Mouse (Mus musculus) midbrain, embryonic 16.5 days (tissue): ENCODE results near the gene Gm37419. TPM values are rescaled to one million over a fixed set of nuclear protein-coding genes. Genes with fewer than 3 reads are reported as not detected.

Source experiments
- ATAC-seq: fragments of 200-750 bp; cut with Nextera tagmentation; 2 replicates; pipeline ENCODE4 v1.8.0; 2017; ENCODE audit warnings: moderate TSS enrichment
- H3K27ac ChIP-seq: fragments of 300-500 bp; sonication (generic); 2 replicates; pipeline ENCODE4 v1.5.1; 2014; ENCODE audit warnings: mild to moderate bottlenecking, low read length, mixed read lengths
- H3K27me3 ChIP-seq: fragments of 300-500 bp; sonication (generic); 2 replicates; pipeline ENCODE4 v1.6.1; 2014; ENCODE audit warnings: low read depth, low read length, mixed read lengths; ENCODE audit not compliant: control insufficient read depth, insufficient read depth
- H3K36me3 ChIP-seq: fragments of 300-500 bp; sonication (generic); 2 replicates; pipeline ENCODE4 v1.6.1; 2014; ENCODE audit warnings: mild to moderate bottlenecking, low read length, moderate library complexity, mixed read lengths; ENCODE audit not compliant: control insufficient read depth, insufficient read depth
- H3K4me1 ChIP-seq: fragments of 300-500 bp; sonication (generic); 2 replicates; pipeline ENCODE4 v1.6.1; 2014; ENCODE audit warnings: mild to moderate bottlenecking, low read length, mixed read lengths; ENCODE audit not compliant: control insufficient read depth, insufficient read depth
- H3K4me2 ChIP-seq: fragments of 300-500 bp; sonication (generic); 2 replicates; pipeline ENCODE4 v1.6.1; 2014; ENCODE audit warnings: mild to moderate bottlenecking, low read length, mixed read lengths
- H3K4me3 ChIP-seq: fragments of 300-500 bp; sonication (generic); 2 replicates; pipeline ENCODE4 v1.5.1; 2014; ENCODE audit warnings: low read depth, mild to moderate bottlenecking, low read length, moderate library complexity, mixed read lengths
- H3K9ac ChIP-seq: fragments of 300-500 bp; sonication (generic); 2 replicates; pipeline ENCODE4 v1.6.1; 2014; ENCODE audit warnings: low read depth, low read length, mixed read lengths
- H3K9me3 ChIP-seq: fragments of 300-500 bp; sonication (generic); replicated peaks from 2 replicates; pipeline ENCODE4 v1.6.1; 2014; ENCODE audit warnings: mild to moderate bottlenecking, low read length, mixed read lengths; ENCODE audit not compliant: control insufficient read depth, poor library complexity, severe bottlenecking
- WGBS: fragments of 180-500 bp; shearing (Covaris S2); extraction: QIAGEN DNeasy Blood & Tissue Kit; methylation state at CpG from one replicate; pipeline ENCODE4 v1.1.7; 2014; 5-methylcytosine and 5-hydroxymethylcytosine counted together
- polyA plus RNA-seq: library from polyadenylated mRNA; unstranded; fragments of >200 nt; fragmentation: Nextera tagmentation; extraction: Ambion mirVana; gene quantifications from 2 replicates; pipeline ENCODE4 v1.2.1, GENCODE M21; 2015

The Gm37419 gene
- polyA plus RNA-seq, result not detected in 2 replicates

DNA sequence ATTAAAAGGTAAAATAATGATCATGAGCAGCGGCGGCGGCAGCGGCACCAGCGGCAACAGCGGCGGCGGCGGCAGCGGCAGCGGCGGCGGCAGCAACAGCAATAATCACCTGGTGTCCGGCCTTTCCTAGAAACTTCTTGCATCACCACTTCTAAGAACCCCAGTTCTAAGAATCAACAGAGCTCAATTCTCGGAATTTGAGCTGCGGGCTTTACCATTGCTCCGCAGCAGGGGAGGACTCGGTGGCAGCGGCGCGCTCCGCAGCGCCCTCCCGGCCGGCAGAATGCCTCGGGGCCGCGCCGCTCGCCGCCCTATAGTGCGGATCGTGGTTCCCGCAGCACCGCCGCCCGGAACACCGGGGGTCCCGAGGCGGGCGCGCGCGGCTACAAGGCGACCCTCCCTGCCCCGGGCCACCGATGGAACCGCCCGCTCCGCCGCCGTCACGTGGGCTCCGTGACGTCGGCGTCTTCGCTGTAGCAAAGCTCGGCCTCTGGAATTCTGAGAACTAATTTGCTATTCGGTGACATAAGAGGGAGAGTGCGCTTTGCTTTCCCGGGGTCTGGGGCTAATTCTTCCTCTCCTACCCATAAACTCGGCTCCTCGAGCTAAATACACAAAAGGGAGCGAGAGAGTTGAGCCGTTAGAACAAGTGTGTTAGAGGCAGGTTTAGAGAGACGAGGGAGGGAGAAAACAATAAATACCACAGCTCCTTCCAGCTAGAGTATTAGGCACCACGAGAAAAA is at the start of gene Gm37419, which contains the start of gene Bcl6:
Gm37419 (plus strand) TSS at position 17 of the 743 bp plus-strand sequence.
Bcl6 (minus strand) TSS at position 387 of the 743 bp plus-strand sequence.
- Histone ChIP-seq H3K4me1 (peaks cover 30% of the 10 kb centered on the region), H3K9ac (peak within 1 kb of the TSS; percentile 93), H3K36me3 (no peaks in the 10 kb centered on the region), H3K4me2 (peak within 1 kb of the TSS; percentile 99), H3K9me3 (no peaks in the 10 kb centered on the region), H3K4me3 (peak within 1 kb of the TSS; percentile 76), H3K27ac (peak within 1 kb of the TSS; percentile 98), H3K27me3 (peaks cover 15% of the 10 kb centered on the region)
- ATAC-seq, result peak; percentile 81
- WGBS, result under 1% methylated on average over 68 of the region's 68 CpGs

DNA sequence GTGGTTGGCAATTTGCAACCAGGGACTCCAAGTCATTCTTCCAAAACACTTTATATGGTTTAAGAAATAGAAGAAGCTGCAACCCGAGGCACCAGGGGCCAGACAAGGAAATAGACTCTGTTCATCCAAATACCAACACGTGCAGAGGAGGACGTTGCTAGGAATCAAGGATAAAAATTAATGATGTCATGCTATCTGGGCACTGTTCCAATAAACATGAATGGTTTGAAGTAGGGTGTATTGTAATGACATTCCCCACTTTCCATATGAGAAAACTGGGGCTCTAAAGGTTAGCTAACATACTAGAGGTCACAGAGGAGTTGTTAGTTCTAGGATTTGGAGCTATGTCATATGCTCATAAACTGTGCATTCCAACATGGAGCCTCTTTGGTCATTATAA is 43.5 kb upstream of the Gm37419 start:
- Histone ChIP-seq H3K27me3 (no peaks in the 10 kb centered on the region), H3K4me3 (no peak overlapping the region), H3K9me3 (no peaks in the 10 kb centered on the region), H3K27ac (no peak overlapping the region), H3K36me3 (no peaks in the 10 kb centered on the region), H3K4me2 (no peak overlapping the region), H3K4me1 (no peaks in the 10 kb centered on the region), H3K9ac (no peak overlapping the region)
- 36% methylated on average over 3 of the region's 3 CpGs for WGBS
- no peak for ATAC-seq

DNA sequence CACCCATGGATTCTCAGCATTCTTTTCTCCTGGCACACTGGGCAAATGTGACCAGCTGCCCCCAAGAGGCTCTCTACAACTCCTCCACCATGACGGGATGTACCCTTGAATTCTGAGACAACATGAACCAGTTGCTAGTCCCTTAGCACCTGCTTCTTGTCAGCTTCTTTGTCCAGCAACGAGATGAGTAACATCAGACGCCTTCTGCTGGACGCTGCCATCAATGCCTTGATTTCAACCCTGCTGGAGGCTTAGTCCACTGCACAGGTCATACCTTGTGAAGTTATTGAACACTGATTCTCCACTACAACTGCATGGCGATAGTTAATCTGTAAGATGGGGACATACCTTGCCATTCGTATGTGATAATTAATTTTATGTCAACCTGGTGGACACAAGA is 40.6 kb upstream of the Gm37419 start:
- H3K4me2 ChIP-seq, result no peak overlapping the region
- ATAC-seq, result no peak
- 93% methylated on average over 6 of the region's 6 CpGs for WGBS

GRCm38 (mm10) chr16:23952101-23952727 is 36.1 kb upstream of the Gm37419 start:
- H3K36me3 ChIP-seq, result no peaks in the 10 kb centered on the region
- WGBS, result 72% methylated on average over 4 of the region's 4 CpGs

More for the DNA sequence above, 40.6 kb upstream of the Gm37419 start:
- Histone ChIP-seq H3K9ac (no peak overlapping the region), H3K27me3 (no peaks in the 10 kb centered on the region), H3K36me3 (no peaks in the 10 kb centered on the region), H3K27ac (no peak overlapping the region), H3K4me3 (no peak overlapping the region), H3K4me1 (no peaks in the 10 kb centered on the region), H3K9me3 (no peaks in the 10 kb centered on the region)

DNA sequence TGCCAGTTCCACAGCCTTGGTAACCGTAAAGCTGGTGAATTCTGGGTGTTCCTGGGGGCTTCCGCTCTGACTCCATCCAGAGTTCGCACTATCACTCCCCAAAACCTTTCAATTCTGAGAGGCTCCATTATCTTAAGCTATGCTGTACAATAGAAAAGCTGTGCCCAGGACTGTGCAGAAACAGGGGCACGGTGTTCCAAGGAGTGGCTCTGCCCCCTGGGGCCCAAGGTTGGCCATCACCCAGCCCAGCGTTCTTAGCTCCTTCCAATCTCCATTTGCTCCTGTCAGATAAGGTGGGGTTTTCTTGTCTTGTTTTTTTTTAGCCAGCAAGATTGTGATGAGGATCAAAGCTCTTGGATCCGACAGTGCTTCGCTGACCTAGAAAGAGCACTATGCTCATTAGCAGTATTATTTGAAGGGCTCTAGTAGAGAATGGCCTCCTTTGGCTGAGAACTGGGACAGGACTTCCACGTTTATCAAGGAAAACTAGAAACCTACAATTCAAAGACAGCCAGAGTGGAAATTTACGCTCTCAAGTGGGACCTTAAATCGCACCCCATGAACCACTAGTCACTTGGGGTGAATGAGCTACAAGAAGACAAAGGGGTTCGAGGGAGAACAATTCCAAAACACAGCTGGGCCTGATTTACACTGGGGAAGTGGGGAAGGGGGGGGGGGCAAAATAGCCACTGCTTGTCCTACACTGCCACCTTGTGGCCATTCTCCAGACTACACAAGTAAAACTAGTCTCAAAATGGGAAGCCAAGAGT is 34.9 kb upstream of the Gm37419 start:
- no peak overlapping the region for H3K27ac ChIP-seq
- no peak overlapping the region for H3K9ac ChIP-seq
- H3K4me2 ChIP-seq, result no peak overlapping the region
- no peaks in the 10 kb centered on the region for H3K27me3 ChIP-seq
- H3K9me3 ChIP-seq, result no peaks in the 10 kb centered on the region
- 43% methylated on average over 11 of the region's 11 CpGs for WGBS
- peak; percentile 63 for ATAC-seq
- H3K4me3 ChIP-seq, result no peak overlapping the region
- no peaks in the 10 kb centered on the region for H3K36me3 ChIP-seq
- peaks cover 4% of the 10 kb centered on the region; the same call in 1 of the 2 replicates for H3K4me1 ChIP-seq

More at GRCm38 (mm10) chr16:23952101-23952727, 36.1 kb upstream of the Gm37419 start:
- ATAC-seq, result peak; percentile 56
- H3K27ac ChIP-seq, result no peak overlapping the region
- H3K4me1 ChIP-seq, result peaks cover 4% of the 10 kb centered on the region; the same call in 1 of the 2 replicates
- no peak overlapping the region for H3K9ac ChIP-seq
- H3K27me3 ChIP-seq, result no peaks in the 10 kb centered on the region
- no peaks in the 10 kb centered on the region for H3K9me3 ChIP-seq
- no peak overlapping the region for H3K4me2 ChIP-seq
- no peak overlapping the region for H3K4me3 ChIP-seq

DNA sequence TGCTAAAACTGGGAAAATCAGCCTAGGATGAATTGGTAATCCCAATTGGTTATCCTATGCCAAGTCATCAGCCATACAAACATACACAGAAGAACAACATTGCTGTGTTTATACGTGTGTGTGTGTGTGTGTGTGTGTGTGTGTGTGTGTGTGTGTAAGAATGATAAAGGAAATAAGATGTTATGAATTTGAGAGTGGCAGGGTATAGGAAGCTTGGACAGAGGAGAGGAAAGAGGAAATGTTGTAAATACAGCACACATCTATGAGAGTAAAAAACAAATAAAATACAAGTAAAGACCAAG is 34.4 kb upstream of the Gm37419 start:
- H3K4me1 ChIP-seq, result peaks cover 4% of the 10 kb centered on the region; the same call in 1 of the 2 replicates
- H3K27ac ChIP-seq, result no peak overlapping the region
- no peaks in the 10 kb centered on the region for H3K36me3 ChIP-seq
- WGBS, result 5% methylated on average over 1 of the region's 1 CpGs
- H3K4me3 ChIP-seq, result no peak overlapping the region
- H3K27me3 ChIP-seq, result no peaks in the 10 kb centered on the region
- no peak overlapping the region for H3K9ac ChIP-seq
- no peaks in the 10 kb centered on the region for H3K9me3 ChIP-seq
- peak; percentile 41; the same call in 1 of the 2 replicates for ATAC-seq
- H3K4me2 ChIP-seq, result no peak overlapping the region

DNA sequence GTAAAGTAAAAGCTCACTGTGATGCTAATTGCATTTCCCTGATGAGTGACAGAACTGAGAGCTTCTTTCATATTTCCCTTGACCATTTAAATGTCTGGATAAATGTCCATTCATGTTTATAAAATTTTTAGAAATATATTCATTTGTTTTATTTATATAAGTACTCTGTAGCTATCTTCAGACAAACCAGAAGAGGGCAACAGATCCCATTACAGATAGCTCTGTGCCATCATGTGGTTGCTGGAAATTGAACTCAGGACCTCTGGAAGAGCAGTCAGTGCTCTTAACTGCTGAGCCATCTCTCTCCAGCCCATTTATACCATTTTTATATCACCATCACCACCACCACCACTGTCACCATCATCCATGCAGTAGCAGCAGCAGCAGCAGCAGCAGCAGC is 29.3 kb upstream of the Gm37419 start:
- Histone ChIP-seq H3K9me3 (no peaks in the 10 kb centered on the region), H3K27ac (no peak overlapping the region), H3K9ac (no peak overlapping the region), H3K36me3 (no peaks in the 10 kb centered on the region), H3K27me3 (no peaks in the 10 kb centered on the region; the same call in 1 of the 2 replicates), H3K4me3 (no peak overlapping the region), H3K4me1 (peaks cover 4% of the 10 kb centered on the region; the same call in 1 of the 2 replicates), H3K4me2 (no peak overlapping the region)
- ATAC-seq, result no peak

DNA sequence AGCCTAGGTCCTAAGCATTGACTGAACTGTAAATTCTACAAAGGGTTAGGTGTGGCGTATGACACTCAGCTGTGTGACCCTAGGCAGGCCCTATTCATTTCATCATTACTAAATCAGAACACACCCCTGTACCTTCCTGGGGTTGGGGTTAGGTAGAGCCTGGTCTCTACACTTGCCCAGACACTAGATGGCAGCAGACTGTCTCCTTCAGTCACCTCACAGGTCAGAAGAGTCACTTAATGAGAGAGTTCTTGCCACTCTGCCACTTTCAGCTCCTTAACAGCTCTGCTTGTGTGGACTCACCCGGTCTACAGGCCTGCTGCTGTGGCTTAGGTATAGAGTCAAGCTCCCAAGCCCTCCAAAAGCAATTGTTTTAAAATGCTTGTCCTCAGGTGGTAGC is 25.9 kb upstream of the Gm37419 start:
- Histone ChIP-seq H3K4me1 (peaks cover 8% of the 10 kb centered on the region; the same call in 1 of the 2 replicates), H3K27ac (no peak overlapping the region), H3K9me3 (no peaks in the 10 kb centered on the region), H3K27me3 (no peaks in the 10 kb centered on the region; the same call in 1 of the 2 replicates), H3K4me3 (no peak overlapping the region), H3K9ac (no peak overlapping the region), H3K4me2 (no peak overlapping the region), H3K36me3 (no peaks in the 10 kb centered on the region)
- no peak for ATAC-seq
- 88% methylated on average over 2 of the region's 2 CpGs for WGBS
